Mouse (Mus musculus): ENCODE measurements around the gene Ptprd. TPM values are rescaled to one million over a fixed set of nuclear protein-coding genes. Genes with fewer than 3 reads are reported as not detected.
A peak's percentile ranks its signal among the peaks of the same experiment; 100 is the strongest.

The Ptprd gene
- polyA plus RNA-seq, 1 experiment = 108 TPM

DNA sequence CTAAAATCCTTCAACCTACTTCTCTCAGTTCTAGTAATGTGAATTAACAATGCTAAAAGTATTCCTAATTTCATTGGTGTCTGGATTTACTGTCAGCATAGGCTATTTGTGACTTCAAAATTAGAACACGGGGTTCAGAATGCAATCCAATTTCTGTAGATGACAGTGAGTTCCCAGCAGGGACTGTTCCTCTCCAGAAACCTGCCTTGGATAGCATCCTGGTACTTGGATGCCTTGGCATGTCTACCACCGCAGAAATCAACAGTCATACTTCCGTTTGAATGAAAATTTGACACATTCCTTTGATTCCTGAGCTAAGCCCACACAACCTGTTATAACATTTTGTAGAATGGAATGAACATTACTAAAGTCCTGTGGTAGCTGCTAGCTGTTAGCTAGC is 2018.3 kb downstream of the Ptprd start:
- no peak overlapping the region for H3K27ac ChIP-seq (ENCODE audit: insufficient read depth, low read length)
- H3K4me1 ChIP-seq (ENCODE audit: control insufficient read depth, insufficient read depth, low read length) = peaks cover 17% of the 10 kb centered on the region
- DNase-seq = peak; percentile 73 to 92
- H3K4me3 ChIP-seq (replicated peaks; ENCODE audit: insufficient read depth, low read depth, low read length) = no peak overlapping the region
- TF ChIP-seq POLR2A (IDR thresholded peaks at IDR 0.05; ENCODE audit: borderline replicate concordance, insufficient read depth, low read length) (no peak), CTCF (IDR thresholded peaks at IDR 0.05; ENCODE audit: borderline replicate concordance, insufficient read depth, low read depth, low read length) (no peak)
- H3K27me3 ChIP-seq (ENCODE audit: control insufficient read depth, insufficient read depth, low read length) = no peaks in the 10 kb centered on the region
- 5% methylated on average over 3 of the region's 3 CpGs for WGBS

DNA sequence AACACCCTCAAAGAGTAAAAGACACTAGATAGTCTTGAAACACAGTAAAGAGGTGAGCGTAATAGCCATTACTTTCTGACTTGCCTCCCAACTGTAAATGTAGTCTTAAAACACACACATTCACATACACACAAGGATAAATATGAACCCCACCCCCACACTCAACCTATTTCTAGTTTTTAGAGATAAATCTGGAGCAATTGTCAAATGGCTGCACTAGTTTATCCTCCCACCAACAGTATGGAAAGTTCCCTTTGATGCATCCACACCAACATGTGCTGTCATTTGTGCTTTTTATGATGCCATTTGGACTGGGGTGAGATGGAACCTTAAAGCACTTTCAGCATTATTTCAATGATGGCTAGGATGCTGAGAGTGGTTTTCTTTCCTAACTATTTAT is 2019.7 kb downstream of the Ptprd start:
- 98% methylated on average over 1 of the region's 1 CpGs for WGBS
- DNase-seq = no peak

DNA sequence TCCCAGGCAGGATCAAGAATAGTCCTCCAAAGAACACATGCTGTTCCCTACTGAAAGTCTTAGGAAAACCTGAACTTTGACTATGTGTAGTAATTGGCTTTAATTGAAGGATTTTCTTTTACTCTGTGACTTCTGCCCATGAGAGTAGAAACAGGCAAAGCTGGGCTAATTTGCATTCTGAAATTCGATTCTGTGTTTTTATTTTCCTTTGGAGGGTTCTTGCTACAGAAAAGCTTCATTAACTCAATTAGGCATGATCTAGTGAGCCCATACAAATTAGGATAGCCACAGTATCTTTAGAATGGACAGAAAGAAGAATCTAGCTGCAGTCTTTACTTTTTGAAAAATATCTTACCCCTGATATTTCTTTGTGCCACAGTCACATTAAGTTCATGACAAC is 2021.0 kb downstream of the Ptprd start:
- Histone ChIP-seq H3K4me3 (replicated peaks; ENCODE audit: insufficient read depth, low read depth, low read length) (no peak overlapping the region), H3K27me3 (ENCODE audit: control insufficient read depth, insufficient read depth, low read length) (no peaks in the 10 kb centered on the region), H3K4me1 (ENCODE audit: control insufficient read depth, insufficient read depth, low read length) (peaks cover 12% of the 10 kb centered on the region; the same call in 1 of the 2 replicates), H3K27ac (ENCODE audit: insufficient read depth, low read length) (no peak overlapping the region)
- TF ChIP-seq CTCF (IDR thresholded peaks at IDR 0.05; ENCODE audit: borderline replicate concordance, insufficient read depth, low read depth, low read length) = no peak
- TF ChIP-seq POLR2A (IDR thresholded peaks at IDR 0.05; ENCODE audit: borderline replicate concordance, insufficient read depth, low read length) = no peak
- WGBS = 40% methylated on average over 1 of the region's 1 CpGs
- no peak for DNase-seq

More for the DNA sequence above, 2019.7 kb downstream of the Ptprd start:
- peaks cover 12% of the 10 kb centered on the region; the same call in 1 of the 2 replicates for H3K4me1 ChIP-seq (ENCODE audit: control insufficient read depth, insufficient read depth, low read length)
- peak overlapping the region; percentile 4; the same call in 1 of the 2 replicates for H3K27ac ChIP-seq (ENCODE audit: insufficient read depth, low read length)
- H3K4me3 ChIP-seq (replicated peaks; ENCODE audit: insufficient read depth, low read depth, low read length) = no peak overlapping the region
- no peak for TF ChIP-seq POLR2A (IDR thresholded peaks at IDR 0.05; ENCODE audit: borderline replicate concordance, insufficient read depth, low read length)
- no peak for TF ChIP-seq CTCF (IDR thresholded peaks at IDR 0.05; ENCODE audit: borderline replicate concordance, insufficient read depth, low read depth, low read length)
- no peaks in the 10 kb centered on the region for H3K27me3 ChIP-seq (ENCODE audit: control insufficient read depth, insufficient read depth, low read length)

DNA sequence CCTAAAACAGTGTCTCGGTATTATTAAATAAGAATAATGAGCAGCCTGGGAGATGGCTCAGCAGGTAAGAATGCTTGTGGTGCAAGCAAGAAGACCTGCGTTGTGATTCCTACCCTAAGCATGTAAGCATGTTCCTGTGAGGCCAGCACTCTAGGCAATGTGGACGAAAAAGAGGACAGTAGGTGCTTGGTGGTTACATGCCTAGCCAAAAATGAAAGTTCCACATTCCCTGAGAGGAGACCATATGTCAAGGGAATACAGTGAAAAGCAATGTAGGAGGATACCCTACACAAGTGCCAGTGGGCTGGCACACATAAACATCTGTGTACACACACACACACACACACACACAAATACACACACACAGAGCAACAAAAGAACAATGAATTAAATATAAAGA is 2028.7 kb downstream of the Ptprd start:
- Histone ChIP-seq H3K27ac (ENCODE audit: insufficient read depth, low read length) (peak overlapping the region; percentile 63), H3K27me3 (ENCODE audit: control insufficient read depth, insufficient read depth, low read length) (no peaks in the 10 kb centered on the region), H3K4me3 (replicated peaks; ENCODE audit: insufficient read depth, low read depth, low read length) (no peak overlapping the region), H3K4me1 (ENCODE audit: control insufficient read depth, insufficient read depth, low read length) (no peaks in the 10 kb centered on the region; the same call in none of the 2 replicates)
- peak in 1 of 2 experiments; percentile 66 for DNase-seq
- WGBS = 25% methylated on average over 3 of the region's 3 CpGs
- TF ChIP-seq POLR2A (IDR thresholded peaks at IDR 0.05; ENCODE audit: borderline replicate concordance, insufficient read depth, low read length) = no peak
- no peak for TF ChIP-seq CTCF (IDR thresholded peaks at IDR 0.05; ENCODE audit: borderline replicate concordance, insufficient read depth, low read depth, low read length)

DNA sequence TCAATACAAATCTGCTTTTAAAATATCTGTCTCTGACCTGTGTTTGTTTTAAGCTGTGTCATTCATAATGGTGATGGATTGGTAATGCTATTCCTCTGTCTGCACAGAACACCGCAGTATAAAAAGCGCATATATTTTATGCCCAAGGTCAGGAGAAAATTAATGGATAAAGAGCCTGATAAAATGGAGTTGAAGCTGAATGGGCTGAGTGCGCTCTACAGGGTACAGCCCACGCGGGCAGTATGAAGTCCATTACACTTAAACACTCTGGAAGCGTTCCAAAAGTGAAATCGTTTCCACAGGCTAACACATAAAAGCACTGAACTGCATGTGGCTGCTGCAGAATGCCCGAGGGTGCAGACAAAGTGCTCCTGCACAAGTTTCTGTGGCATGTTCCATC is 2032.3 kb downstream of the Ptprd start:
- no peak overlapping the region for H3K27ac ChIP-seq (ENCODE audit: insufficient read depth, low read length)
- H3K4me1 ChIP-seq (ENCODE audit: control insufficient read depth, insufficient read depth, low read length) = peaks cover 6% of the 10 kb centered on the region
- no peak overlapping the region for H3K4me3 ChIP-seq (replicated peaks; ENCODE audit: insufficient read depth, low read depth, low read length)
- no peak for TF ChIP-seq POLR2A (IDR thresholded peaks at IDR 0.05; ENCODE audit: borderline replicate concordance, insufficient read depth, low read length)
- no peak for TF ChIP-seq CTCF (IDR thresholded peaks at IDR 0.05; ENCODE audit: borderline replicate concordance, insufficient read depth, low read depth, low read length)
- no peaks in the 10 kb centered on the region for H3K27me3 ChIP-seq (ENCODE audit: control insufficient read depth, insufficient read depth, low read length)
- 49% methylated on average over 8 of the region's 8 CpGs for WGBS
- DNase-seq = no peak

DNA sequence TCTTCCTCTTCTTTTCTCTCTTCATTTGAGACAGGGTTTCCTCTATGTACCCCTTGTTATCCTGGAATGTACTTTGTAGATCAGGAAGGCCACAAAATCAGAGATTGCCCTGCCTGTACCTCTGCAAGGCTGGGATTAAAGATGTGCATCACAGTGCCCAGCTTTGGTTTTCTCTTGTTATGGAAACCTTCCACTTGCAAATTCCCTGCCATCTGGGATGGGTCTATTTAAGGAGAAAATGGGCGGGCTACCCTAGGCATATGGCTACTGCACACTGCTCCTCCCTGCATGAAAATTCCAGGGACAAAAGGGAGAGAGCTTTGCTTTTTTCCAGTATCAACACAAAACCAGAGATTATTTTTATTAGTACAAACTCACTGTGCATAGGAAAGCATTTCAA is 2036.7 kb downstream of the Ptprd start:
- peak; percentile 39; the same call in 1 of the 2 replicates for TF ChIP-seq POLR2A (IDR thresholded peaks at IDR 0.05; ENCODE audit: borderline replicate concordance, insufficient read depth, low read length)
- no peak for TF ChIP-seq CTCF (IDR thresholded peaks at IDR 0.05; ENCODE audit: borderline replicate concordance, insufficient read depth, low read depth, low read length)
- peak overlapping the region; percentile 71; the same call in 1 of the 2 replicates for H3K27ac ChIP-seq (ENCODE audit: insufficient read depth, low read length)
- H3K4me1 ChIP-seq (ENCODE audit: control insufficient read depth, insufficient read depth, low read length) = peaks cover 14% of the 10 kb centered on the region
- WGBS = 9% methylated on average over 1 of the region's 1 CpGs
- H3K4me3 ChIP-seq (replicated peaks; ENCODE audit: insufficient read depth, low read depth, low read length) = no peak overlapping the region
- no peaks in the 10 kb centered on the region for H3K27me3 ChIP-seq (ENCODE audit: control insufficient read depth, insufficient read depth, low read length)
- DNase-seq = peak; percentile 63 to 89

DNA sequence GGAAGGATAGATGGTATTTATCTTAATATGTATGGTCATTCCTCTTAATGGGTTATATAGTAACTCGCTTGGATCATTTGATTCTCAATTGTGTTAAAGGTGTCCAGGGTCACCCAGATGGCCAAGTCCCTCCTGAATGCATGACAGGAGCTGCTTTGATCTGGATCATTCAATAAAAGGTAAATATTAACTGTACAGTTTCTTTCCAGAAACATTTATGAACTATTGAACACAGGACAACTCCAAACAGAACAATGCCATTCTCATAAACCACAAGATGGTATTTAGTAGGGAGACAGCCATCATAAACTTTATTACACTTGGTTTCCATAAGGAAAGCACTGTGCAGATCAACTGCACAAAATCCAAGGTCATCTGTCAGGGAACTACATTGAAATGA is 2056.0 kb downstream of the Ptprd start:
- no peaks in the 10 kb centered on the region; the same call in 1 of the 2 replicates for H3K4me1 ChIP-seq (ENCODE audit: control insufficient read depth, insufficient read depth, low read length)
- 83% methylated on average over 1 of the region's 1 CpGs for WGBS
- DNase-seq = no peak
- H3K27me3 ChIP-seq (ENCODE audit: control insufficient read depth, insufficient read depth, low read length) = no peaks in the 10 kb centered on the region
- no peak for TF ChIP-seq CTCF (IDR thresholded peaks at IDR 0.05; ENCODE audit: borderline replicate concordance, insufficient read depth, low read depth, low read length)
- no peak for TF ChIP-seq POLR2A (IDR thresholded peaks at IDR 0.05; ENCODE audit: borderline replicate concordance, insufficient read depth, low read length)
- H3K4me3 ChIP-seq (replicated peaks; ENCODE audit: insufficient read depth, low read depth, low read length) = no peak overlapping the region
- H3K27ac ChIP-seq (ENCODE audit: insufficient read depth, low read length) = no peak overlapping the region

DNA sequence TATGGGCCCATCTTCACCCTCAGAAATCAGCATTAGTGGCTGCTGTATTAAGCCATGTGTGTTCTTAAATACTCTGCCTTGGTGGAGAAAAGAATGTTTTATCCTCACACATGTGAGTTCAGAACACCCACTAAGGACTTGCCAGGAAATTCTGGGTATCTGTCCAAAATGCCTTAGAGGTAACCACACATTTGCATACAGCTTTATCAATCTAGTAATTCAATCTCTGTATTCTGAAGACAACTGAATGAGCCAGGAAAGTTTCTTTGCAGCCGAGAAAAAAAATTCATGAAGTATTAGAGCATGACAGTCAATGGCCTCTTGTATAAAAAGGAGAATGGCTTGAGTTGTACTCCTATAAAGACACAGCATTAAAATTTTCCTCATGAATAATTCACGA is 2057.6 kb downstream of the Ptprd start:
- no peak for DNase-seq
- Histone ChIP-seq H3K4me3 (replicated peaks; ENCODE audit: insufficient read depth, low read depth, low read length) (no peak overlapping the region), H3K27me3 (ENCODE audit: control insufficient read depth, insufficient read depth, low read length) (no peaks in the 10 kb centered on the region), H3K27ac (ENCODE audit: insufficient read depth, low read length) (no peak overlapping the region), H3K4me1 (ENCODE audit: control insufficient read depth, insufficient read depth, low read length) (no peaks in the 10 kb centered on the region; the same call in 1 of the 2 replicates)
- WGBS = 23% methylated on average over 2 of the region's 2 CpGs
- TF ChIP-seq POLR2A (IDR thresholded peaks at IDR 0.05; ENCODE audit: borderline replicate concordance, insufficient read depth, low read length) (no peak), CTCF (IDR thresholded peaks at IDR 0.05; ENCODE audit: borderline replicate concordance, insufficient read depth, low read depth, low read length) (no peak)
